Mouse (Mus musculus) testis, adult 2 months (tissue): ENCODE data around the gene Bank1.

Experiments used
- CTCF ChIP-seq: fragments of 200-500 bp; IDR thresholded peaks from 2 replicates; pipeline ENCODE4 v1.5.1; 2012; ENCODE audit warnings: low read depth, mild to moderate bottlenecking, inconsistent platforms, low read length, moderate library complexity; ENCODE audit not compliant: control insufficient read depth, insufficient read depth, insufficient replicate concordance
- POLR2A ChIP-seq: fragments of 200-500 bp; IDR thresholded peaks from 2 replicates; pipeline ENCODE4 v1.6.1; 2012; ENCODE audit warnings: low read depth, mild to moderate bottlenecking, inconsistent platforms, low read length, moderate library complexity; ENCODE audit not compliant: control insufficient read depth

DNA sequence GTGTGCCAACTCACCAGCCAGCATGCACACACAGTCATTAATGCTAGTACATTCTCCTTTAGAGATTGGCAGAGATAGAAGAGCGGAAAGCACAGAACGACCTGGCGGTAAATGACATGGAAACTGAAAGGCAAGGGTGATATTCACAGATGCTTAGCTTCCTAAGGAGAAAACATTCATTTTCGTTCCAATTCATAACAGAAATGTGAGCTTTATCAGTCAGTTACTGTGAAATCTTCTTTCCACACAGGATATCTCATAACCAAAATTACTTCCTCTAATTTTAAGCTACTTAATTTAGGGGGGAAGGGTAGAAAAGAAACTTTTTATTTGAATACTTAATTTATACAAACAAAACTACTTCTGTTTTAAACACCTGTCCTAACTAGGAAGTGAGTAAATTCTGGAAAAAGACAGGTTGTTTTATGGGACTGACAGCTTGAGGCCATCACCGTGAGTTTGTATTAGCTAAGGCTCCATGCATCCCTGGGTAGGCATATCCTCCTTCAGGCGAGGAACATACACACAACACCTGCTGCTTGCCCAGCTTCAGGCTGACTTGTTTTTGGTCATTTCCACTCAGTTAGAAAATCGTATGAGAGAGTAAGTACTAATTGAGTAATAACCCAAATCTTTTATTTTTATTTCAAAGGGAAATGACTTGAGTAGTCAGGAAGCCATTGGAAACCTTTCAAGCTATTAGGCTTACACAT lies 238.8 kb downstream of the Bank1 start:
- TF ChIP-seq POLR2A (no peak), CTCF (no peak)
